9 mouse cellular contexts compared by ENCODE assay signal in the genomic region with DNA sequence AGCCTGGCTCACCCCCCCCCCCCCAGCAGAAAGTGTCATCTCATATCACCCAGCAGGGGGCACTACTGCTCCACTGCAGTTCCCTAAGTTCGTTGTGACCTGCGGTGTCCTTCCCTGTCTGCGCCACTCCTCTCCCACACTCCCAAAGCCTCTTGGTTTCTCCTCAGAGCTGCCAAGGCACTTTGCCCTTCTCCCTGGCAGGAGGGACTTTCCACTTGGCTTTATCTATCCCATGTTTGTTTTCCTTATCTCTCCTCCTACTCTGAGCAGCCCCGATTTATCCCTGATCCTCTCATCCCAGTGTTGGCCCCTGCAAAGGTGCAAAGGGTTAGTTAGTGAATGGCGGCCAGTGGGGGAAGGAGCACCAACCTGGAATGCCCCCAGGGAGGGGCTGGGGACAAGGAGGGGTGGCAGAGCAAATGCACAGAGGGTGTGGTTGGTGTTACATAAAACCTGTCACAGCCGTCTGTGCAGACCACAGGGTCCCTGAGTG. TPM values are rescaled to one million over a fixed set of nuclear protein-coding genes. Genes with fewer than 3 reads are reported as not detected.
A peak's percentile ranks its signal among the peaks of the same experiment; 100 is the strongest.
DNase-seq lines count a peak whose midpoint lies in the region; ATAC-seq and TF ChIP-seq lines count a peak whose summit lies in the region.
"Had no signal": no experiment of that assay in that cellular context is flagged by ENCODE, and none has a peak within 500 bp of the region (broad histone marks: within the 10 kb centered on the region; RNA-seq: fewer than 3 reads in every experiment).

No protein-coding gene starts in this region.

- H3K27ac ChIP-seq in hindbrain, embryonic 10.5 days, result no peak overlapping the region
- no peak overlapping the region for H3K27ac ChIP-seq in hindbrain, embryonic 13.5 days
- no peak overlapping the region for H3K27ac ChIP-seq in bone marrow macrophage, adult 2 months (ENCODE audit: insufficient read depth, low read depth, low read length)
- H3K27ac ChIP-seq in midbrain, postnatal 0 days (ENCODE audit: low read depth, low read length), result no peak overlapping the region
- no peak overlapping the region for H3K27ac ChIP-seq in stomach, embryonic 16.5 days (ENCODE audit: low read length)
- H3K27ac ChIP-seq: neural tube, embryonic 12.5 days had no signal

- whole genome bisulfite sequencing in hindbrain, embryonic 10.5 days, result 28% methylated on average over 6 of the region's 6 CpGs
- 36% methylated on average over 6 of the region's 6 CpGs for WGBS in hindbrain, embryonic 13.5 days
- WGBS in midbrain, postnatal 0 days, result 29% methylated on average over 6 of the region's 6 CpGs
- 9% methylated on average over 6 of the region's 6 CpGs for WGBS in stomach, embryonic 16.5 days

- DNase-seq in hindbrain, embryonic 10.5 days (ENCODE audit: low spot score), result peak; percentile 59
- peak; percentile 40 for DNase-seq in fibroblast of lung, adult 2 months (ENCODE audit: low read depth)
- DNase-seq in heart, postnatal 4 days, result peak; percentile 75
- DNase-seq in left cerebral cortex, postnatal 36 days (ENCODE audit: low spot score in 2 of 2), result peak; percentile 43 to 45
- peak; percentile 64 for DNase-seq in midbrain, postnatal 0 days (ENCODE audit: low spot score)

- no peak for TF ChIP-seq POLR2A in bone marrow macrophage, adult 2 months (IDR thresholded peaks at IDR 0.05; ENCODE audit: borderline replicate concordance, low read depth, low read length)

- H3K4me1 ChIP-seq in hindbrain, embryonic 10.5 days (replicated peaks), result 0 out of 2 replicates have a peak, but pooled peaks cover 3% of the 10 kb centered on the region
- H3K4me1 ChIP-seq in hindbrain, embryonic 13.5 days (replicated peaks), result no peaks in the 10 kb centered on the region
- H3K4me1 ChIP-seq in bone marrow macrophage, adult 2 months (ENCODE audit: control insufficient read depth, insufficient read depth, low read length), result no peaks in the 10 kb centered on the region
- no peaks in the 10 kb centered on the region for H3K4me1 ChIP-seq in midbrain, postnatal 0 days (ENCODE audit: insufficient read depth, low read length)
- H3K4me1 ChIP-seq in stomach, embryonic 16.5 days (ENCODE audit: control insufficient read depth, insufficient read depth, low read length), result no peaks in the 10 kb centered on the region
- H3K4me1 ChIP-seq: neural tube, embryonic 12.5 days had no signal

- H3K9ac ChIP-seq in hindbrain, embryonic 13.5 days, result no peak overlapping the region
- H3K9ac ChIP-seq in midbrain, postnatal 0 days (replicated peaks; ENCODE audit: low read length, poor library complexity, severe bottlenecking), result no peak overlapping the region
- H3K9ac ChIP-seq in stomach, embryonic 16.5 days (ENCODE audit: low read length), result no peak overlapping the region
- H3K9ac ChIP-seq: neural tube, embryonic 12.5 days had no signal

- no peaks in the 10 kb centered on the region for H3K36me3 ChIP-seq in hindbrain, embryonic 10.5 days
- no peaks in the 10 kb centered on the region for H3K36me3 ChIP-seq in hindbrain, embryonic 13.5 days
- H3K36me3 ChIP-seq in midbrain, postnatal 0 days (ENCODE audit: insufficient read depth, low read length), result no peaks in the 10 kb centered on the region
- H3K36me3 ChIP-seq in stomach, embryonic 16.5 days (ENCODE audit: control insufficient read depth, insufficient read depth, low read length), result no peaks in the 10 kb centered on the region
- H3K36me3 ChIP-seq: neural tube, embryonic 12.5 days had no signal

- ATAC-seq in hindbrain, embryonic 13.5 days (ENCODE audit: low FRiP score), result no peak
- no peak for ATAC-seq in midbrain, postnatal 0 days (ENCODE audit: low FRiP score)
- peak; percentile 89 for ATAC-seq in stomach, embryonic 16.5 days (ENCODE audit: insufficient read depth, low FRiP score)

- H3K4me2 ChIP-seq in hindbrain, embryonic 13.5 days, result no peak overlapping the region
- H3K4me2 ChIP-seq in midbrain, postnatal 0 days (ENCODE audit: low read depth, low read length, poor library complexity, severe bottlenecking), result no peak overlapping the region
- H3K4me2 ChIP-seq in stomach, embryonic 16.5 days (ENCODE audit: low read depth, low read length), result no peak overlapping the region
- H3K4me2 ChIP-seq: neural tube, embryonic 12.5 days had no signal

- H3K9me3 ChIP-seq in hindbrain, embryonic 10.5 days, result no peaks in the 10 kb centered on the region
- no peaks in the 10 kb centered on the region for H3K9me3 ChIP-seq in hindbrain, embryonic 13.5 days
- H3K9me3 ChIP-seq in midbrain, postnatal 0 days (ENCODE audit: low read length), result no peaks in the 10 kb centered on the region
- H3K9me3 ChIP-seq in stomach, embryonic 16.5 days (replicated peaks; ENCODE audit: control insufficient read depth, low read length), result no peaks in the 10 kb centered on the region
- H3K9me3 ChIP-seq: neural tube, embryonic 12.5 days had no signal

- H3K4me3 ChIP-seq in hindbrain, embryonic 10.5 days, result no peak overlapping the region
- H3K4me3 ChIP-seq in hindbrain, embryonic 13.5 days, result no peak overlapping the region
- H3K4me3 ChIP-seq in bone marrow macrophage, adult 2 months (ENCODE audit: insufficient read depth, low read length), result no peak overlapping the region
- no peak overlapping the region for H3K4me3 ChIP-seq in midbrain, postnatal 0 days (ENCODE audit: low read depth, low read length)
- no peak overlapping the region for H3K4me3 ChIP-seq in stomach, embryonic 16.5 days (replicated peaks; ENCODE audit: low read length)
- H3K4me3 ChIP-seq: neural tube, embryonic 12.5 days had no signal

- H3K27me3 ChIP-seq in hindbrain, embryonic 10.5 days (ENCODE audit: insufficient read depth, poor library complexity, severe bottlenecking), result peaks cover 26% of the 10 kb centered on the region
- H3K27me3 ChIP-seq in hindbrain, embryonic 13.5 days, result peaks cover 20% of the 10 kb centered on the region
- no peaks in the 10 kb centered on the region for H3K27me3 ChIP-seq in midbrain, postnatal 0 days (ENCODE audit: insufficient read depth, low read length)
- H3K27me3 ChIP-seq in stomach, embryonic 16.5 days (ENCODE audit: control insufficient read depth, insufficient read depth, low read length), result no peaks in the 10 kb centered on the region; the same call in 1 of the 2 replicates

- intact Hi-C loops in left cerebral cortex, postnatal 36 days (cut with DNase I), result loop anchor here (1.0 to 10.0 kb wide), 3 partner anchors 73 to 246 kb away; partner anchors contain the start of gene Nsun5

- TF ChIP-seq CTCF in bone marrow macrophage, adult 2 months (IDR thresholded peaks at IDR 0.05; ENCODE audit: low read depth, low read length), result peak; percentile 56
- peak; percentile 77 for TF ChIP-seq CTCF in midbrain, postnatal 0 days (IDR thresholded peaks at IDR 0.05)

RNA-seq across cellular contexts. Expression of gene Mlxipl, which starts 28.9 kb away (rescaled TPM):
- 1.7 and 2.8 TPM in 2 replicates for polyA plus RNA-seq in hindbrain, embryonic 10.5 days (2016; fragmentation: Nextera tagmentation; extraction: Ambion mirVana)
- polyA plus RNA-seq in hindbrain, embryonic 13.5 days (2015; fragmentation: Nextera tagmentation; extraction: Ambion mirVana), result 0.41 and 0.71 TPM in 2 replicates
- not detected in 2 replicates for polyA plus RNA-seq in bone marrow macrophage, adult 2 months (2012; ENCODE audit: insufficient read depth, insufficient read length, missing spikeins)
- total RNA-seq in heart, postnatal 4 days (2021), result 1 to 10 TPM; 8.4 to 9.6 TPM
- 1 to 10 TPM; 2.4 to 4.7 TPM for total RNA-seq in left cerebral cortex, postnatal 36 days (2021)
- total RNA-seq in midbrain, postnatal 0 days (2014; rRNA removed), result 0.38 and 1.2 TPM in 2 replicates
- polyA plus RNA-seq in midbrain, postnatal 0 days (2015; fragmentation: Nextera tagmentation; extraction: Ambion mirVana), result 0.79 and 1.2 TPM in 2 replicates
- polyA plus RNA-seq in stomach, embryonic 16.5 days (2015; fragmentation: Nextera tagmentation; extraction: Ambion mirVana), result 3.8 and 4.7 TPM in 2 replicates

RNA-seq across cellular contexts. Expression of gene Tbl2, which starts 30.8 kb away (rescaled TPM):
- 20.0 and 23.7 TPM in 2 replicates for polyA plus RNA-seq in hindbrain, embryonic 10.5 days (2016; fragmentation: Nextera tagmentation; extraction: Ambion mirVana)
- 14.9 and 16.7 TPM in 2 replicates for polyA plus RNA-seq in hindbrain, embryonic 13.5 days (2015; fragmentation: Nextera tagmentation; extraction: Ambion mirVana)
- 5.9 and 6.2 TPM in 2 replicates for polyA plus RNA-seq in bone marrow macrophage, adult 2 months (2012; ENCODE audit: insufficient read depth, insufficient read length, missing spikeins)
- 10 to 100 TPM; 15.8 to 18.4 TPM for total RNA-seq in heart, postnatal 4 days (2021)
- total RNA-seq in left cerebral cortex, postnatal 36 days (2021), result 10 to 100 TPM; 28.4 to 30.8 TPM
- 28.6 and 62.9 TPM in 2 replicates for total RNA-seq in midbrain, postnatal 0 days (2014; rRNA removed)
- 8.9 and 10.0 TPM in 2 replicates for polyA plus RNA-seq in midbrain, postnatal 0 days (2015; fragmentation: Nextera tagmentation; extraction: Ambion mirVana)
- 23.9 and 26.4 TPM in 2 replicates for polyA plus RNA-seq in stomach, embryonic 16.5 days (2015; fragmentation: Nextera tagmentation; extraction: Ambion mirVana)

RNA-seq across cellular contexts. Expression of gene Vps37d, which starts 40.6 kb away (rescaled TPM):
- polyA plus RNA-seq in hindbrain, embryonic 10.5 days (2016; fragmentation: Nextera tagmentation; extraction: Ambion mirVana), result 8.6 and 19.2 TPM in 2 replicates
- 29.8 and 31.9 TPM in 2 replicates for polyA plus RNA-seq in hindbrain, embryonic 13.5 days (2015; fragmentation: Nextera tagmentation; extraction: Ambion mirVana)
- not detected in 2 replicates for polyA plus RNA-seq in bone marrow macrophage, adult 2 months (2012; ENCODE audit: insufficient read depth, insufficient read length, missing spikeins)
- 1 to 10 TPM; 2.8 to 2.9 TPM for total RNA-seq in heart, postnatal 4 days (2021)
- 10 to 100 TPM; 26.8 to 36.0 TPM for total RNA-seq in left cerebral cortex, postnatal 36 days (2021)
- 95.4 and 107 TPM in 2 replicates for total RNA-seq in midbrain, postnatal 0 days (2014; rRNA removed)
- polyA plus RNA-seq in midbrain, postnatal 0 days (2015; fragmentation: Nextera tagmentation; extraction: Ambion mirVana), result 31.2 and 32.0 TPM in 2 replicates
- polyA plus RNA-seq in stomach, embryonic 16.5 days (2015; fragmentation: Nextera tagmentation; extraction: Ambion mirVana), result 2.3 and 3.5 TPM in 2 replicates

RNA-seq across cellular contexts. Expression of gene Bcl7b, which starts 49.4 kb away (rescaled TPM):
- polyA plus RNA-seq in hindbrain, embryonic 10.5 days (2016; fragmentation: Nextera tagmentation; extraction: Ambion mirVana), result 45.7 and 46.1 TPM in 2 replicates
- polyA plus RNA-seq in hindbrain, embryonic 13.5 days (2015; fragmentation: Nextera tagmentation; extraction: Ambion mirVana), result 45.3 and 52.1 TPM in 2 replicates
- polyA plus RNA-seq in bone marrow macrophage, adult 2 months (2012; ENCODE audit: insufficient read depth, insufficient read length, missing spikeins), result 48.9 and 57.6 TPM in 2 replicates
- total RNA-seq in heart, postnatal 4 days (2021), result 10 to 100 TPM; 31.1 to 31.9 TPM
- total RNA-seq in left cerebral cortex, postnatal 36 days (2021), result 10 to 100 TPM; 54.7 to 58.3 TPM
- 20.0 and 33.2 TPM in 2 replicates for total RNA-seq in midbrain, postnatal 0 days (2014; rRNA removed)
- 39.2 and 39.7 TPM in 2 replicates for polyA plus RNA-seq in midbrain, postnatal 0 days (2015; fragmentation: Nextera tagmentation; extraction: Ambion mirVana)
- polyA plus RNA-seq in stomach, embryonic 16.5 days (2015; fragmentation: Nextera tagmentation; extraction: Ambion mirVana), result 50.1 and 54.6 TPM in 2 replicates

RNA-seq across cellular contexts. Expression of gene Bud23, which starts 53.9 kb away (rescaled TPM):
- polyA plus RNA-seq in hindbrain, embryonic 10.5 days (2016; fragmentation: Nextera tagmentation; extraction: Ambion mirVana), result 155 and 160 TPM in 2 replicates
- 79.1 and 93.5 TPM in 2 replicates for polyA plus RNA-seq in hindbrain, embryonic 13.5 days (2015; fragmentation: Nextera tagmentation; extraction: Ambion mirVana)
- polyA plus RNA-seq in bone marrow macrophage, adult 2 months (2012; ENCODE audit: insufficient read depth, insufficient read length, missing spikeins), result 45.0 and 57.1 TPM in 2 replicates
- 10 to 100 TPM; 28.5 to 37.0 TPM for total RNA-seq in heart, postnatal 4 days (2021)
- total RNA-seq in left cerebral cortex, postnatal 36 days (2021), result 10 to 100 TPM; 41.0 to 50.0 TPM
- 48.3 and 49.9 TPM in 2 replicates for total RNA-seq in midbrain, postnatal 0 days (2014; rRNA removed)
- 63.6 and 65.5 TPM in 2 replicates for polyA plus RNA-seq in midbrain, postnatal 0 days (2015; fragmentation: Nextera tagmentation; extraction: Ambion mirVana)
- polyA plus RNA-seq in stomach, embryonic 16.5 days (2015; fragmentation: Nextera tagmentation; extraction: Ambion mirVana), result 94.8 and 105 TPM in 2 replicates
